Mouse (Mus musculus) gastrocnemius, adult 18-20 months (tissue): ENCODE data around the gene Jak1. TPM values are rescaled to one million over a fixed set of nuclear protein-coding genes. Genes with fewer than 3 reads are reported as not detected.
"Not testable (repeated sequence)": the region's sequence is repeated elsewhere in the genome, so short reads cannot be mapped to it uniquely, and the experiment has no call there.

Experiments used
- DNase-seq: peaks from one replicate; pipeline ENCODE4 v3.0.0; 2021; ENCODE audit warnings: low spot score
- total RNA-seq, 2 experiments: library from RNA; stranded (reverse); gene quantifications; 2 replicates each; pipeline ENCODE4 v1.2.3; 2021

Gene Jak1
- total RNA-seq, 2 experiments from 2014 or later = 96.1 to 106 TPM

- DNase-seq = no peak
Observed at GRCm38 (mm10) chr4:101276456-101277070, 11.5 kb upstream of the Jak1 start.

GRCm38 (mm10) chr4:101275881-101276280, 10.8 kb upstream of the Jak1 start:
- DNase-seq = no peak

- DNase-seq = no peak
Observed at GRCm38 (mm10) chr4:101270734-101271133, 5.7 kb upstream of the Jak1 start.

GRCm38 (mm10) chr4:101268506-101268905, 3.4 kb upstream of the Jak1 start:
- not testable (repeated sequence) for DNase-seq

GRCm38 (mm10) chr4:101265523-101265922, 441 bp upstream of the Jak1 start:
- DNase-seq = no peak

- DNase-seq = no peak
Observed at GRCm38 (mm10) chr4:101263968-101264740, 928 bp downstream of the Jak1 start.

GRCm38 (mm10) chr4:101261596-101261995, 3.5 kb downstream of the Jak1 start:
- no peak for DNase-seq

- DNase-seq = no peak
Observed at GRCm38 (mm10) chr4:101260744-101261291, 4.3 kb downstream of the Jak1 start.

GRCm38 (mm10) chr4:101256526-101257210, 8.4 kb downstream of the Jak1 start:
- no peak for DNase-seq

GRCm38 (mm10) chr4:101254606-101255349, 10.3 kb downstream of the Jak1 start:
- no peak for DNase-seq

- no peak for DNase-seq
Observed at GRCm38 (mm10) chr4:101254015-101254414, 11.1 kb downstream of the Jak1 start.

- DNase-seq = no peak
Observed at GRCm38 (mm10) chr4:101252781-101253622, 12.1 kb downstream of the Jak1 start.

- no peak for DNase-seq
Observed at GRCm38 (mm10) chr4:101252016-101252415, 13.1 kb downstream of the Jak1 start.

GRCm38 (mm10) chr4:101249977-101250743, 14.9 kb downstream of the Jak1 start:
- no peak for DNase-seq

GRCm38 (mm10) chr4:101247355-101247754, 17.7 kb downstream of the Jak1 start:
- no peak for DNase-seq

GRCm38 (mm10) chr4:101246569-101246968, 18.5 kb downstream of the Jak1 start:
- DNase-seq = no peak

- no peak for DNase-seq
Observed at GRCm38 (mm10) chr4:101244257-101245011, 20.6 kb downstream of the Jak1 start.

GRCm38 (mm10) chr4:101240875-101241173, 24.3 kb downstream of the Jak1 start:
- DNase-seq = no peak
